Mouse (Mus musculus): ENCODE data around the gene Prss56. TPM values are rescaled to one million over a fixed set of nuclear protein-coding genes. Genes with fewer than 3 reads are reported as not detected.
A peak's percentile ranks its signal among the peaks of the same experiment; 100 is the strongest.

The Prss56 gene
- total and polyA plus RNA-seq, 2 experiments from 2014 or later: not detected

DNA sequence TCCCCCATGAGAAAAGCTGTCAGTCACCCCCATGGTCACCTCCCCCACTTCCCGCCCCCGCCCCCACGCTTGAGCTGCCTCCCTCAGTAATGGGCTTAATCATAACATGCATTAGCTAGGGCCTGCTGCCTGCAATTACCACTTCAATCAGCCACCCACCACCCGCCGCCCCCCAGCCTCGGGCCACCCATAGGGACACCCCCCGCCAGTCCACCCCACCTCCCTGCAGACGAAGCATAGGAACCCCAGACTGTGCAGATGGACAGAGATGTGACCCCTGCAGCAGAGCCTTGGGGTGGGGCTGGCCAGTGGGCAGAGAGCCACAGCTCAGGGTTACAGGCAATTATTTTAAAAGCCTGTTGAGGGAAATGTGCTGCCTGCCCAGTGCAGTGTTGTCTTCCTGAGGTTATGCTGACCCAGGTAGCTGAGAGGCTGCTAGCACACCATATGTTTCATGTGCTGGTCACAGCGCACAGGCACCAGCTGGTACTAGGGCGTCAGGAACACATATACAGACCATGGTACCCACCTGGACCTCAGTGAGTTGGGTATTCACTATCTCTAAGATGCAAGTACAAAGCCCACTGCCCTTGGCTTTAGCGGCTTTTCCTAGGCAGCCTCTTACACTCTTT is 18.8 kb upstream of the Prss56 start:
- Histone ChIP-seq H3K4me3 (ENCODE audit: low read depth, low read length) (no peak overlapping the region), H3K4me2 (ENCODE audit: low read depth, low read length, poor library complexity, severe bottlenecking) (no peak overlapping the region), H3K9me3 (ENCODE audit: low read length) (no peaks in the 10 kb centered on the region), H3K27me3 (ENCODE audit: insufficient read depth, low read length) (0 out of 2 replicates have a peak, but pooled peaks cover 3% of the 10 kb centered on the region), H3K27ac (ENCODE audit: low read depth, low read length) (no peak overlapping the region), H3K4me1 (ENCODE audit: insufficient read depth, low read length) (no peaks in the 10 kb centered on the region), H3K9ac (replicated peaks; ENCODE audit: low read length, poor library complexity, severe bottlenecking) (no peak overlapping the region), H3K36me3 (ENCODE audit: insufficient read depth, low read length) (no peaks in the 10 kb centered on the region)
- no peak for TF ChIP-seq CTCF (IDR thresholded peaks at IDR 0.05)
- no peak for ATAC-seq (ENCODE audit: low FRiP score)
- DNase-seq (ENCODE audit: low spot score): no peak
- 43% methylated on average over 11 of the region's 11 CpGs for WGBS

DNA sequence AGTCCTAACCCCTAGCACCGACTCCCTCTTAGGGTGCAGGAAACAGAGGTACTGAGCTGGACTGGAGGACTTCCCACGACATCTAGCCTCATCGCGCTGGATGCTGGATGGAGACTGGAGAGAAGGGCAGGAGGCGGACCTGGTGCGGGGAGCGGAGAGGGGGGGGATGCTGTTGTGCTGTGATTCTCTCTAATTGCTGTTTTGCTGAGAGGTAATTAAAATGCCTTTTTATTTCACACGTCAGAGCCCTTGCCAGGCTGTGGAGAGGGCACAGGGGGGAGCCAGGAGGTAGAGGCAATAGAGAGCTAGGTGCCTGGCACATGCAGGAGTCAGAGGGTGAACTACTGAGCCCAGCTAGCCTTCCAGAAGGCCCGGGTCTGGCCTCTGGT is 18.3 kb upstream of the Prss56 start:
- DNase-seq (ENCODE audit: low spot score): no peak
- 53% methylated on average over 9 of the region's 9 CpGs for WGBS
- no peak overlapping the region for H3K4me3 ChIP-seq (ENCODE audit: low read depth, low read length)
- no peaks in the 10 kb centered on the region for H3K36me3 ChIP-seq (ENCODE audit: insufficient read depth, low read length)
- H3K9ac ChIP-seq (replicated peaks; ENCODE audit: low read length, poor library complexity, severe bottlenecking): no peak overlapping the region
- no peak for ATAC-seq (ENCODE audit: low FRiP score)
- H3K4me2 ChIP-seq (ENCODE audit: low read depth, low read length, poor library complexity, severe bottlenecking): no peak overlapping the region
- H3K9me3 ChIP-seq (ENCODE audit: low read length): no peaks in the 10 kb centered on the region
- 0 out of 2 replicates have a peak, but pooled peaks cover 3% of the 10 kb centered on the region for H3K27me3 ChIP-seq (ENCODE audit: insufficient read depth, low read length)
- H3K4me1 ChIP-seq (ENCODE audit: insufficient read depth, low read length): no peaks in the 10 kb centered on the region; the same call in 1 of the 2 replicates
- H3K27ac ChIP-seq (ENCODE audit: low read depth, low read length): no peak overlapping the region
- no peak for TF ChIP-seq CTCF (IDR thresholded peaks at IDR 0.05)

- ATAC-seq (ENCODE audit: low FRiP score) (peak; percentile 29; the same call in 1 of the 2 replicates), DNase-seq (ENCODE audit: low spot score) (no peak)
- Histone ChIP-seq H3K36me3 (ENCODE audit: insufficient read depth, low read length) (no peaks in the 10 kb centered on the region), H3K27ac (ENCODE audit: low read depth, low read length) (no peak overlapping the region), H3K27me3 (ENCODE audit: insufficient read depth, low read length) (no peaks in the 10 kb centered on the region), H3K4me3 (ENCODE audit: low read depth, low read length) (no peak overlapping the region), H3K9me3 (ENCODE audit: low read length) (no peaks in the 10 kb centered on the region), H3K4me2 (ENCODE audit: low read depth, low read length, poor library complexity, severe bottlenecking) (no peak overlapping the region; the same call in 1 of the 2 replicates), H3K9ac (replicated peaks; ENCODE audit: low read length, poor library complexity, severe bottlenecking) (no peak overlapping the region), H3K4me1 (ENCODE audit: insufficient read depth, low read length) (peaks cover 8% of the 10 kb centered on the region)
- 10% methylated on average over 18 of the region's 19 CpGs for WGBS
- no peak for TF ChIP-seq CTCF (IDR thresholded peaks at IDR 0.05)
These were observed 12.7 kb upstream of the Prss56 start for GRCm38 (mm10) chr1:87170458-87170857.

DNA sequence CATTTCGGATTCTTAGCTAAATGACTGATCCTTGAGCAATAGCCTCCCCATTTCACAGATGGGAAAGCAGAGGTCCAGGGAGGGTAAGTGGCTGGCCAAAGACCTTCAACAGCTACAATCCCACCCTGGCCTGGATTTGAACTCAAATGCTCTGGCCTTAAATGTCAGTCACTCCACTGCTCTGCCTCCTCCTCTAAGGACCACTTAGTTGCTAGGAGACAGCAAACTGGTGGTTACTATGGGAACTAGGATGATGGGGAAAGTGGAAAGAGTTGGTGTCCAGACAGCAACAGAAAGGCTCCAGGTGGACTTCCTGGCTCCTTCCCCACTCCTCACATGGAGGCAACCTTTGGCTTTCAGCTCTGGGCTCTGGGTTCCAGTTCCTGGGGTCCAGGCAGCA is 11.8 kb upstream of the Prss56 start:
- H3K4me3 ChIP-seq (ENCODE audit: low read depth, low read length): no peak overlapping the region
- DNase-seq (ENCODE audit: low spot score): peak; percentile 62
- peaks cover 8% of the 10 kb centered on the region for H3K4me1 ChIP-seq (ENCODE audit: insufficient read depth, low read length)

DNA sequence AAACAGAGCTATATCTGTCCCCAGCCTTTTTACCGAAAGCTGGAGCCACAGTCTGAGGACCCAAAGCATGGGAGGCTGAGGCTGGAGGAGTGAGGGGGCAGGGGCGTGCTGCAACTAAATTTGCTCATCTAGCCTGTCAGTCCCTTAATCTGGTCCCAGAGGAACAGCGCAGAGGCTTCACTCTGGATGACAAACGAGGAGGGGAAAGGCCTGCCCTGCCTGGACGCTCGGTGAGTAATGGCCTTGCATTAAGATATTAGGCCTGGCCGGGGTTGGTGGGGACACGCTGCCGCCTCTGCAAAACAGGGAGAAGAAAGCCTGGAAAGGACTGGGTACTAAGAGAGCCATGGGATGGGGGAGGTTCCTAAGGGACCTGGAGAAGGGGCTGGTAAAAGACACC is 10.8 kb upstream of the Prss56 start:
- no peak overlapping the region for H3K4me2 ChIP-seq (ENCODE audit: low read depth, low read length, poor library complexity, severe bottlenecking)
- peaks cover 8% of the 10 kb centered on the region for H3K4me1 ChIP-seq (ENCODE audit: insufficient read depth, low read length)
- H3K9ac ChIP-seq (replicated peaks; ENCODE audit: low read length, poor library complexity, severe bottlenecking): no peak overlapping the region
- no peaks in the 10 kb centered on the region for H3K27me3 ChIP-seq (ENCODE audit: insufficient read depth, low read length)
- H3K27ac ChIP-seq (ENCODE audit: low read depth, low read length): no peak overlapping the region
- no peak for ATAC-seq (ENCODE audit: low FRiP score)
- 37% methylated on average over 9 of the region's 9 CpGs for WGBS
- no peaks in the 10 kb centered on the region for H3K9me3 ChIP-seq (ENCODE audit: low read length)
- no peak overlapping the region for H3K4me3 ChIP-seq (ENCODE audit: low read depth, low read length)
- no peaks in the 10 kb centered on the region for H3K36me3 ChIP-seq (ENCODE audit: insufficient read depth, low read length)
- TF ChIP-seq CTCF (IDR thresholded peaks at IDR 0.05): no peak
- DNase-seq (ENCODE audit: low spot score): no peak

More for the DNA sequence above, 11.8 kb upstream of the Prss56 start:
- no peak overlapping the region for H3K9ac ChIP-seq (replicated peaks; ENCODE audit: low read length, poor library complexity, severe bottlenecking)
- ATAC-seq (ENCODE audit: low FRiP score): no peak
- 96% methylated on average over 1 of the region's 1 CpGs for WGBS
- no peaks in the 10 kb centered on the region for H3K9me3 ChIP-seq (ENCODE audit: low read length)
- H3K27me3 ChIP-seq (ENCODE audit: insufficient read depth, low read length): no peaks in the 10 kb centered on the region
- no peak overlapping the region for H3K27ac ChIP-seq (ENCODE audit: low read depth, low read length)
- no peak for TF ChIP-seq CTCF (IDR thresholded peaks at IDR 0.05)
- no peak overlapping the region for H3K4me2 ChIP-seq (ENCODE audit: low read depth, low read length, poor library complexity, severe bottlenecking)
- H3K36me3 ChIP-seq (ENCODE audit: insufficient read depth, low read length): no peaks in the 10 kb centered on the region

DNA sequence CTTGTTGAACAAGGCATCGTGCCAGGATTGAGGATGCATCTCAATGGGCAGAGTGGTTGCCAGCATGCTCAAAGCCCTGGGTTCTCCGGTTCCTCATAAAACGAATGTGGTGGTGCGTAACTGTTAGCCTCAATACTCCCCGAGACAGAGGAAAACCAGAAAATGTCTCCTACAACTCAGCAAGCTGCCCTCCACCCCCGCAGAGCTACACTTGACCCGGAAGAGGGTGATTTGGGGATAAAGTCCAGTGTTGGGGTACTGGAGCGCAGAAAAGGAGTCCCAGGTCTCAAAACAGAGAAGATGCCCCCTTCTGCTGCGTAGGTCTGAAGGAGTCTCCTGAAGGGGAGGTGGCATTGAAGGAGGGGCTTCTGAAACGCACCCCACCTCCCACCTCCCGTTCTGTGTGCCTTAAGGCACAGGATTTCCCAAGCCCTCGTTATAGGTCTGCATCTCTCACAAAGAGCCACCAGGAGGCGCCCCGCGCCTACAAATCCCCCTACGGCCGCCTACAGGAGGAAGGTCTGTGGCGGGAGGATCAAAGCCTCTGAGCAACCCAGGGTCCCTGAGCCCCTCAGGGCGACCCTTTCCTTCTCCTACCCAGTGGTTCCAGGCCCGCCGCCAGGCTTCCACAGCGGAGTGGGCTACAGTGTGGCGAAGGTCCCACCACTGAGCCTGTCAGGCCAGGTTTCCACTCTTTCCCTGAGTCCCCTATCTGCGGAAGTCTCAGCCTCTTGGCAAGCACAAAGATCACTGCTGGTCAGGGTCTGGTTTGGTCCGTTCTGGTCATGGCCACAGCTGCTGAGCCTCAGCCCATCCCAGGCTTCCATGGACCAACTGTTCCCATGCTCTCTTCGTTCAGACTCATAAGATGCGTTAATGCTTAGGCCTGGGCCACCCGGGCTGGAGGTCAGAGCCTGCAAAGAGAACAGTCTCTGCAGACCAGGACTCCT is 8.8 kb upstream of the Prss56 start:
- no peaks in the 10 kb centered on the region for H3K9me3 ChIP-seq (ENCODE audit: low read length)
- no peak overlapping the region for H3K27ac ChIP-seq (ENCODE audit: low read depth, low read length)
- WGBS: 35% methylated on average over 23 of the region's 28 CpGs
- no peak overlapping the region for H3K4me2 ChIP-seq (ENCODE audit: low read depth, low read length, poor library complexity, severe bottlenecking)
- DNase-seq (ENCODE audit: low spot score) (peak; percentile 78), ATAC-seq (ENCODE audit: low FRiP score) (no peak; the same call in 1 of the 2 replicates)
- H3K9ac ChIP-seq (replicated peaks; ENCODE audit: low read length, poor library complexity, severe bottlenecking): no peak overlapping the region
- TF ChIP-seq CTCF (IDR thresholded peaks at IDR 0.05): peak; percentile 73
- no peaks in the 10 kb centered on the region for H3K27me3 ChIP-seq (ENCODE audit: insufficient read depth, low read length)
- H3K4me3 ChIP-seq (ENCODE audit: low read depth, low read length): no peak overlapping the region
- peaks cover 8% of the 10 kb centered on the region for H3K4me1 ChIP-seq (ENCODE audit: insufficient read depth, low read length)
- H3K36me3 ChIP-seq (ENCODE audit: insufficient read depth, low read length): no peaks in the 10 kb centered on the region

Data from midbrain, postnatal 0 days (tissue).